Mouse (Mus musculus) gastrocnemius, adult 2 months (tissue): ENCODE data around the gene Necap2. TPM values are rescaled to one million over a fixed set of nuclear protein-coding genes. Genes with fewer than 3 reads are reported as not detected.

Source experiments
- DNase-seq: peaks from one replicate; pipeline ENCODE4 v3.0.0; 2022
- H3K27ac ChIP-seq: fragments of 200-600 bp; 2 replicates; pipeline ENCODE4 v1.8.1; 2022; ENCODE audit warnings: mild to moderate bottlenecking
- H3K4me3 ChIP-seq: fragments of 200-600 bp; 2 replicates; pipeline ENCODE4 v1.8.1; 2022; ENCODE audit warnings: mild to moderate bottlenecking, moderate library complexity
- CTCF ChIP-seq: fragments of 200-600 bp; IDR thresholded peaks from 2 replicates; pipeline ENCODE4 v1.8.1; 2022; ENCODE audit warnings: antibody characterized with exemption, mild to moderate bottlenecking, moderate library complexity
- intact Hi-C: fragments of 180-260 bp; cut with DNase I; formaldehyde crosslinking; loops from one replicate; pipeline ENCODE4 v1.15.1; 2025
- total RNA-seq, 2 experiments: library from RNA; stranded (reverse); gene quantifications; 2 replicates each; pipeline ENCODE4 v1.2.3; 2021

Necap2 gene
- total RNA-seq, 2 experiments from 2014 or later: 13.1 to 16.5 TPM

DNA sequence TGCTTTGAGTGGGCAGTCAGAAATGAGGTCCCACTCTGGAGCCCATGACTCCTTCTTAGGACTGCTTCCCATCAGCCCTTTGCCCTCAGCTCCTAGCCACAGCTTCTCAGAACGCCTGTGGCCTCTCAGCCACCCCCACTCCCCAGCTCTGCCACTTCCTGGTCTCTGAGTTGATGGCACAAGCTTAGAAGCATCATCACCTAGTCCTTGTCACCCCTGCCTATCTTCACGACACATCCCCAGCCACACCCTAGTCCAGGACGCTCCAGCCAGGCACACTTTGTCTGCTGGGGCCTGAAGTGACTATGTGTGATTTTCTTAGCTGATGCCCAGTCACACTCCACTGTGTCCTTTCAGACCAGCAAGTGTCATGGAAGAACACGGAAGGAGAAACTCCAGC is 20.8 kb upstream of the Necap2 start:
- Histone ChIP-seq H3K27ac (no peak overlapping the region), H3K4me3 (no peak overlapping the region)
- peak; percentile 4 for DNase-seq
- no peak for TF ChIP-seq CTCF
- intact Hi-C loops: no loop called here

DNA sequence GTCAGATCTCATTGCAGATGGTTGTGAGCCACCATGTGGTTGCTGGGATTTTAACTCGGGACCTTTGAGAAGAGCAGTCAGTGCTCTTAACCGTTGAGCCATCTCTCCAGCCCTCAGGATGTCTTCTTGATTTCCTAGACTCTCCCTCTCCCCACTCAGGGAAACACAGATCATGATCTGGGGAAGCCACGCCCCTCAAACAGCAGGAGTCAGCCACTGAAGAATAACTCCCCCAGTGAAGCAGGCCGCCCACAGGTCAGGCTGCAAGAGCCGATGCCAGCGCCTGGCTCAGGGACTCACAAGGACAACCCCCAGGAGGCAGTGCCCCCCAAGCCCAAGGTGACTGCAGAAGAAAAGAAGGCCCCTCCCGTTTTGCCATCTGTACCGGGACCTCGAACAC is 18.6 kb upstream of the Necap2 start:
- Histone ChIP-seq H3K27ac (no peak overlapping the region), H3K4me3 (no peak overlapping the region)
- intact Hi-C loops: no loop called here
- no peak for TF ChIP-seq CTCF
- DNase-seq: peak; percentile 12

DNA sequence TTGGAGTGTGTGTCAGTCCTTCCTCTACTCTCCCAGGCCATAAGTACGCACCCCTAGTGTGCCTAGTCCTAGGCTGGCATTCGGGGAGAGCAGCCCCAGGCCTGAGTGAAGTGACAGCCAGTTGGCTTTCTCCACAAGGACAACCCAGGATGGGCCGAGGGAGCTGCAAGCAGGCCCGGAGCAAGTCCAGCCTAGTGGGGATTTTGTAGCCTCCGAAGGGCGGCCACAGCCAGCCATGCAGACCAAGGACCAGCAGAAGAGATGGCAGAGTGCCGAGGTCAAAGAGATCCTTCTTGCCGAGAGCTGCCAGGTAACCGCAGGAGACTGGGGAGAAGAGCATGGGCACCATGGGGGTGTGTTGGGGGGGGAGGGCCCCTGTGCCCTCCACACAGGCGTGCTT is 16.9 kb upstream of the Necap2 start:
- intact Hi-C loops: no loop called here
- Histone ChIP-seq H3K27ac (no peak overlapping the region), H3K4me3 (no peak overlapping the region)
- no peak for TF ChIP-seq CTCF
- peak; percentile 17 for DNase-seq

DNA sequence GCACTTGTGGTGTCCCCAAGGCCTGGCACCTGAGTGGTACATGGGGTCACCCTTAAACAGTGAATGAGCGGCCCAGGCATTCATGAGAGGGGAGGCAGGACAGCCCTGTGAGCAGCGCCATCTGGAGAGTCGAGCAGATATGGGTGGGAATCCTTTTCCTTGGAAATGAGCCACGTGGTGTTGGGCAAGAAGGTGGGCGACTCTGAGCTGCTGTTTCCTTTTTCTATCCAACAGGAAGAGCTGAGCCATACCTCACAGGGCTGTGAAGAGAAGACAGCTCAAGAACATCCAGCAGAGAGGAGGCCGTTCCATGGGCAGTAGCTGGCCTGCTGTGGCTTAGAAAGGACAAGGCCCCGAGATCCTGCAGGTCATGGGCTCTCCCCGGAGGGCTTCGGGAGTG is 10.6 kb upstream of the Necap2 start:
- no peak for TF ChIP-seq CTCF
- intact Hi-C loops: no loop called here
- DNase-seq: peak; percentile 7
- Histone ChIP-seq H3K4me3 (no peak overlapping the region), H3K27ac (no peak overlapping the region)

DNA sequence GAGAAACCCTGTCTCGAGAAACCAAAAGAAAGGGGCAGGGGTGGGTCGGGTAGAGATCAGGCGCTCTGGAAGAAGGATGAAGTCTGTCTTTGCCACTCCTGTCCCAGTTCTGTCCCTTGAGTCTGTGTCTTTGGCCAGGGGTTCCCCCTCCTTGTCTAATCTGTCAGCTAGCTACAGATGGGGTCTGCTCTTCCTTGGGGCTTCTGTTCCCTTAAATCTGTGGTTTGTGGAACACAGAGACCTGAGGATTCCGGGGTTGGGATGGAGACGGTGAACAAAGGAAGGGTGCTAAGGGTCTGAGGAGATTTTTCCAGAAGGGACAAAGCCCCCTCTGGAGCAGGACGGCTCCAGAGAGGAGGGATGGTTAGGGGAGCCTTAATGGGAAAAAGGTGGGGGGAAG is 9.9 kb upstream of the Necap2 start, which contains the start of gene Spata21:
Gene Spata21 (plus strand): TSS at position 301 of the 400 bp plus-strand sequence.
- Histone ChIP-seq H3K4me3 (no peak within 1 kb of the TSS), H3K27ac (no peak within 1 kb of the TSS)
- no peak for TF ChIP-seq CTCF
- intact Hi-C loops: no loop called here
- no peak for DNase-seq

DNA sequence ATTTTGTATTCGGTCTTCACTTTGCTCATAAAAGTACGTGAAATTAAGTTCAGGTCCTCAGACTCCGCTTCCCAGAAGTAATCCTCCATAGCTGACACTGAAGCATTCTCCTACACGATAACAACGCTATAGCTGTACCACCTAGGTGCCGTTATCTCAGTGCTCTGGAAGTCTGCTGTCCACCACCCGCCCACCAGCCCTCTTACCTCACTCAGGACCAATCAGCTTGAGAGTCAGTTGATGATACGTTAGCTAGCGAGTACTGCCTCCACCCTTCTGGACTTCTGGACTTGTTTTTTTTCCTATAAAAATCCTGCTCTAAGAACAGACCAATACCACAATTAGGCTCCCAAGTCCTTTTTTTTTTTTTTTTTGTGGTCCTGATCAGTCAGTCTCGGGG is 8.7 kb upstream of the Necap2 start:
- intact Hi-C loops: no loop called here
- DNase-seq: no peak
- Histone ChIP-seq H3K27ac (no peak overlapping the region), H3K4me3 (no peak overlapping the region)
- TF ChIP-seq CTCF: no peak

DNA sequence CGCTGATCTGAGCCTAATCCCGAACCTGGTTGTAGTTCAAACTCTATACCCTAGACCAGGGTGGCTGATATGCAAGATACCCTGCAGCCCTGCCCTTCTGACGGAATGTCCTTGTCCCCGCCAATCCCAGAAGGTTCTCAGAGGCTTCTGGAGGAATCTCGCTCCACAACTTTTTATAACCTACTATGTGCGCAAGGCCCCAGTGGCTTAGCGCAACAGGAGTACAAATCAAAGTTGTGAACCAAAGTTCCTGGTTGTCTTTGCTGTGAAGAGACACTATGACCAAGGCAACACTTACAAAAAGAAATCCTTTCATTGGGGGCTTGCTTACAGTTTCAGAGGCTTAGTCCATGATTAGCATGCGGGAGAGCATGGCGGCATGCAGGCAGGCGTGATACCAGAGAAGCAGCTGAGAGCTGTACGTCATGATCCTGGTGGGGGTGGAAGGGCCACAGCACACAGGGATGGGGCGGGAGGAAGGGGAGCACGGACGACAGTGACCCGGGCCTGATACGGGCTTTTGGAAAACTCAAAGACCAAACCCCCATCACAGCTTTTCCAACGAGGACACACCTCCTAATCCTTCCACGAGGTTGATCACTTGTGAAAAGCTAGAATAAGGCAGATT is 467 bp upstream of the Necap2 start:
- TF ChIP-seq CTCF: no peak
- peak overlapping the region; percentile 94; the same call in 1 of the 2 replicates for H3K4me3 ChIP-seq
- DNase-seq: no peak
- intact Hi-C loops: loop anchor here (5.0 kb wide), 1 partner anchor 59 kb away; the partner anchor contains the start of gene Szrd1
- H3K27ac ChIP-seq: peak overlapping the region; percentile 89; the same call in 1 of the 2 replicates

DNA sequence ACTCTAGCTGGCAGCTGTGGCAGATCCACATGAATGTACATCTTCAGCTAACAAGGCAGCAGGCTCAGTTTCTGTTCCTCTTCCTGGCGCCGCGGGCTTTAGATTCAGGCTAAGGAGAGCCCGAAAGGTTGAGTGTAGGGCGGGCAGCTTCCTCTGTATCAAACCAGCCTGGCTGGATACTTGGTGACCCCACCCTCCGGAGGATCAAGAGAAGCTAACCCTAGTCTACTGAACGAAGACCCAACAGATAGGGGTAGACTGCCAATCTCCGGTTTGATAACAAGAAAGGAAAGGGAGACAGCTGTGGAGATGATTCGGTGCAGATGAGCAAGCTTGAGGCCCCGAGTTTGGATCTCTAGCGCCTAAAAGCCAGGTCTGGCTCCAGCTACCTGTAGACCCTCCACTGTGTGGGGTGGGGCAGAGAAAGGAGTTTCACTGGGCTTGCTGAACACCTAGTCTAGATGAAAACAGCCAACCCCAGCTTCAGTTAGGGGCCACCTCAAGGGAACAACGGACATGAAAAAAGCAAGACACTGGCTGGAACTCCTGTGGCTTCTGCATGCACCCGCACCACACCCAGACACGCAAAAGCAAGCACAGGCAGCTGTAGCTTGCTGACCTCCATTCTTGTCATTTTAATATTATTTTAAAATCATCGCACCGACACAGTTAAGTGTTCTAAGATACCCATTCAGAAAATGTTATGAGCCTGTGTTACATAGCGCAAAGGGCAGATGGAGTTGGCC is 1.2 kb downstream of the Necap2 start:
- Histone ChIP-seq H3K27ac (peak overlapping the region; percentile 92), H3K4me3 (peak overlapping the region; percentile 94)
- TF ChIP-seq CTCF: no peak
- peak; percentile 47 for DNase-seq
- intact Hi-C loops: loop anchor here (5.0 kb wide), 1 partner anchor 60 kb away; the partner anchor contains the start of gene Szrd1

DNA sequence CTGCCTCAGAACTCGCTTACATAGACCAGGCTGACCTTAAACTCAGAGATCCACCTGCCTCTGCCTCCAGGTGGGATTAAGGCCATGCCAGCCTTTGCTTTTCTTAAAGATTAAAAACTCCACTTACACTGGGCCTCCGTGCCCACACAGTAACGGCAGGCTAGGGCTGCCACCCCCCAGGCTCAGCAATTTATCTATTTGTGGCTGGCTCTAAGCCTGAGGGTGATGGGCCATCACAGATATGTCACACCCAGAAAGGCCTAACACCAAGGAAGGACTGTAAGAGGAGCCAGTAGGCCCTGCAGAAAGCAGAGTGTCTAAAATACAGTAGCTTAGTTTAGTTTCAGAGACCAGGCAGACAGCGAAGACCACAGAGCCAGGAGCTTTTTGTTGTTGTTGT is 4.0 kb downstream of the Necap2 start:
- no peak for TF ChIP-seq CTCF
- H3K4me3 ChIP-seq: peak overlapping the region; percentile 1; the same call in 1 of the 2 replicates
- DNase-seq: peak; percentile 20
- H3K27ac ChIP-seq: peak overlapping the region; percentile 92
- intact Hi-C loops: no loop called here

DNA sequence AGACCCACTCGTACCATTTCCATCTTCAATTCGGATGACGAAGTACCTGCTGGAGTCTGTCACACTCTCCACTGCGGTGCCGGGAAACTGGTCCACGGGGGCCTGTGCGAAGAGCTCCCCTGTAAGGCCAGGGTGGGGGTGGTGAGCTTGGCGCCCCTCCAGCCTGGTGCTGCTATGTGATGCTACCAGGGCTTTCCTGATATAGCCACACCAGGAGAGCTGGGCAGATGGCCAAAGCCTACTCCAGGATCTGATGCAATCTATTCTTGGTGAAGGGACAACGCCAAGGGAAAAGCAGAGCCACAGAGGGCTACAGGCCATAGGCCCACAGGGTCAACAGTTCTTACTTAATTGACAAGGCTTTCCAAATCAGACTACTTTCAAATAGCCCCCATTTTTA is 4.5 kb downstream of the Necap2 start:
- intact Hi-C loops: no loop called here
- H3K4me3 ChIP-seq: peak overlapping the region; percentile 46
- TF ChIP-seq CTCF: no peak
- peak overlapping the region; percentile 92 for H3K27ac ChIP-seq
- peak; percentile 93 for DNase-seq

DNA sequence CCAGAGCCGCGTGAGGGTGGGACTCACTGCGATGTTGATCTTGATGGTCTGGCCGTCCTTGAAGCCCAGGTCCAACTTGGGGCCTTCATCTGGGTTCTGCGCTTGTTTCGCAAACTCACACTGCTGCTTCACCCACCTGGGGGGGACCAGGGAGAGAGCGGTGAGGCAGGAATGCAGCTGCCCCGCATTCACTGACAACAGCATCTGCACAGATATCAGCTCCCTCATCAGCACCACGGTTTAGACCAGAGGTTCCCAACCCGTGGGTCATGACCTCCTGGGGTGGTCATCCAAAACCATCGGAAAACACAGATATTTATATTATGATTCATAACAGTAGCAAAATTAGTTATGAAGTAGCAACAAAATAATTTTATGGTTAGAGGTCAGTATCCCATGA is 5.7 kb downstream of the Necap2 start:
- DNase-seq: no peak
- Histone ChIP-seq H3K27ac (no peak overlapping the region), H3K4me3 (no peak overlapping the region)
- no peak for TF ChIP-seq CTCF
- intact Hi-C loops: no loop called here

DNA sequence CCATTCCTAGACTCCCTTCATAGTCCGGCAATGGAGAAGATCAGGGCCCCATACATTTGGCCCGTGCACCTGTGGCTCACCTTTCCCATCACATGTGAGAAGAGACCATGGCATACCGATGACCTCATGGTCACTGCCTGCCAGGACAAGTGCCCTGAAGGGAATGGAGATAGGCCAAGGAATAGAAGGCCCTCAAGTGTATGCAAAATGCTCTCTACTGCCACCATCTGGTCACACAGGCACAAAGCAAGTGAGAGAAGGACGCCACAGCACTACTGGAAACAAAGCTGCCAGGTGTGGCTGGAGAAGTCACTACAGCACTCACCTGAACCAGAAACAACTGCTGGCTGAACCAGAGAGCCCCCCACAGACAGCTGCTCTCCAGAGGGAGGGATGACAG is 8.4 kb downstream of the Necap2 start:
- Histone ChIP-seq H3K4me3 (no peak overlapping the region), H3K27ac (peak overlapping the region; percentile 25; the same call in 1 of the 2 replicates)
- intact Hi-C loops: loop anchor here (1.0 kb wide), 1 partner anchor 25 kb away; no protein-coding TSS in a partner anchor
- peak; percentile 92 for TF ChIP-seq CTCF
- DNase-seq: peak; percentile 69

DNA sequence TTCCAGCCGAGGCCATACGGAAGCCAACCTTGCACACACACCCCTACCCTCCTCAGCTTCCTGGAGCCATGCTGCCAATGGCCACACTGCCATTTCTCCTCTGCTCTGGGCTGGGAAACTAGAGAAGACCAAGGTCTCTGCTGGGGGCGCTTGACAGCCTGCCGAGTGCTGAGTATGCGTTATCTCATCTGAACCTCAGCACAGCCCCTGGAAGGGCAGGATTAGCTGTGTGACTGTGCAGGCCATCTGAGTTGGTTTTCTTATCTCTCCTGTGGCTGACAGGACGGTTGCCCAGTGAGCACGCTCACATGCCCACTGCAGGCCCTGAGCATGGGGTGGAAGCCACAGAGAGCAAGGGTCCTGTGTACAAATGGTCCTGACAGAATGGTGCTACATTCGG is 9.5 kb downstream of the Necap2 start:
- TF ChIP-seq CTCF: no peak
- Histone ChIP-seq H3K4me3 (no peak overlapping the region), H3K27ac (peak overlapping the region; percentile 68; the same call in 1 of the 2 replicates)
- peak; percentile 16 for DNase-seq
- intact Hi-C loops: loop anchor here (1.0 kb wide), 1 partner anchor 24 kb away; no protein-coding TSS in a partner anchor
